Mouse (Mus musculus): ENCODE data around the gene Bub1b. TPM values are rescaled to one million over a fixed set of nuclear protein-coding genes. Genes with fewer than 3 reads are reported as not detected.
A peak's percentile ranks its signal among the peaks of the same experiment; 100 is the strongest.
"Not testable (repeated sequence)": the region's sequence is repeated elsewhere in the genome, so short reads cannot be mapped to it uniquely, and the experiment has no call there.

Gene Bub1b
- polyA plus RNA-seq, 1 experiment, result 4.8 TPM

DNA sequence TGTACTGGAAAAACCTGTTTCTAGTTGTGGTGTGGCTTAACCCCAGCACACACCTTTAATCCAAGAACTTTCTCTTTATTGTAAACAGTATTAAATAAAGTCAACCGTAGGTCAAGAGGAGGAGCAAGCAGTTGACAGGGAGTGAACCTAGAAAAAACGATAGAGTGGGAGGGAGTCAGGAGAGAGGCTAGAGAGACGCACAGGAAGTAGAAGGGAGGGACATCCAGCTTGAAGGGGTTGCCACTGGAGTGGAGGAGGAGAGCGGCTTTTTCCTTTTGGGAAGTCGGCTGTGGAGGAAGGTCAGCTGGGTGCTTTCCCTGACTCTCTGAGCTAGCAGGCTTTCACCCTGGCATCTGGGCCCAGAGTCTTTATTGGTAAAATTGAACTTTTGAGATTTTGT, 9.0 kb downstream of the Bub1b start:
- DNase-seq (ENCODE audit: extremely low spot score in 1 of 2, low spot score in 1 of 2), result no peak

DNA sequence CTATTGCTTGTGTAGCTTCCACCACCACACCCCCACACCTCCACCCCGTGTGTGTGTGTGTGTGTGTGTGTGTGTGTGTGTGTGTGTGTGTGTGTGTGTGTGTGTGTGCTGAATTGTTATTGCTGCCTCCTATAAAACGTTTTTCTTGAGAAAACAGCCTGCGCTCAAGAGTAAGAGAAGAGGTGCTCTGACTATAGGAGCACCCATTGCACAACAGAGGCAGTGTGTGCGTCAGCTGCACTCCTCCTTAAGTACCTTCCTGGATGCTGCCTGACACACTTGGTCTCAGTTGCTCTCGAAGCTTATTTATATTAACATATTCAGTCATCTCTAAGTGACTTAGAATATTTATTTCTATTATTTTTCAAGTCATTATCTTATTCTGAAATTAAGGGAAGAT, 20.0 kb downstream of the Bub1b start:
- no peak for DNase-seq (ENCODE audit: extremely low spot score in 1 of 2, low spot score in 1 of 2)

DNA sequence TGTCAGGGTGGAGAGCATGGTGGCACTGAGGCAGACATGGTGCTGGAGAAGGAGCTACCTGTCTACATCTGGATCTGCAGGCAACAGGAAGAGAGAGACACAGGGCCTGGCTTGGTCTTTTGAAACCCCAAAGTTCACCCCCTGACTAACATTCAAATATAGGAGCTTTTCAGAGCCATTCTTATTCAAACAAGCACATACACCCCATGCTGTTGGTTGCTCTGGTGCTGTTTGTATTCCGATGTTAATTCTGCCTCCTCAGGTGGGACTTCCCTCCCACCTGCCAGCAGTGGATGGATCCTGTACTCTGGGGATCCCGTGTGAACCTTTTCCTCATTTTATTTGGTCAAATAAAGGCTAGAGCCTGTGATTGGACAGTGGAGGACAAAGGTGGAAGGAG, 22.1 kb downstream of the Bub1b start:
- no peak for DNase-seq (ENCODE audit: extremely low spot score in 1 of 2, low spot score in 1 of 2)

DNA sequence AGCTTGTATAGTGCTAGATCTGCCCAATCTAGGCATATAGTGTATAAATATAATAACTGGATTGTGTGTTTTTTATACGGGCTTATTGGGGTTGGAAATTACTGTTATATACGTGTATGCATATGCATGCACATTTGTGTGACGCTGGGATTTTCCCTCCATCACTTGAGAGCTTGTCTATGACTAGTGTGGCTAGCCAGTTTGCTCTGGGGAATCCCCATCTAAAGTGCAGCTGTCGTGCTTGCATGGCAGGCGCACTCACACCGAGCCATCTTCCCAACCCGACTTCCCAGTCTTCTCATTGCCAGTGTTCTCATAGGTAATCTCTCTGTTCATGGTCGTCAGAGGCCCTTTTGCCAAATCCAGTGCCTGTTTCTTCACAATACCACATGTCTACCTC, 22.6 kb downstream of the Bub1b start:
- DNase-seq (ENCODE audit: extremely low spot score in 1 of 2, low spot score in 1 of 2), result no peak

DNA sequence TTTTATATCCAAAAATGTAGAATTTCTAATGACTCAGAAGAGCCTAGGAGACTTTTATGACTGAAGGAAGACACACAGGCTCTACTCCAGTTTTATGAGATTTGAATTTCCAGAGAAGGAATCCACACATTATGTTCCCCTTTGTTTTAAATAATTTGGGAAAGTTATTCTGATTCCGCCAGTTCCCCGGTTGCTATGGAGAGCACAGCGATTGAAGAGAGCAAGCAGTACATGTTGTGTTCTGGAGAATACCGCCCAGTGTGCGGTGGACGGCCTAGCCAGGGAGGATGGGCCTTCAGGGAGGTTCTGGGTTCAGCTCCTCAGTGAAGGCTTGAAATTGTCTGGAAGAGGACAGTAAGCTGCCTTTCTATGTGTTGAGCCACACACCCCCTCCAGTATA, 31.3 kb downstream of the Bub1b start:
- peak in 1 of 2 experiments; percentile 6 for DNase-seq (ENCODE audit: extremely low spot score in 1 of 2, low spot score in 1 of 2)

DNA sequence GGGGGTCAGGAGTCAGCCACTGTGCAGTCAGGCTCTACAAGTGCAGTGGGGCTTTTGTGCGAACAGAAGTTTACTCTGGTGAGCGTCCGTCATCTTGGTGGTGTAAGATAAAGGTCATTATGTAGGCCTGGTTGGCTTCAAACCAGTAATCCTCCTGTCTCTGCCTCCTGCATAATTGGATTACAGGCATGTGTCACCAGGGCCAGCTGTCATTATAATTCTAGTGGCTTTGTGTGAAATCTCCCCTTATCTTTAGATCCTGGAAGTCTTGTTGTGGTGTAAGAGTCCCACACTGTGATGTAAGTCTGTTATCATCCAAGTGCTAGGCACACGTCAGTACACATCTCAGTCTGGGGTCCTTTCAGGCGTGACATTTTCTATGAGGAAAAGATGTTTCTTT, 35.4 kb downstream of the Bub1b start:
- no peak for DNase-seq (ENCODE audit: extremely low spot score in 1 of 2, low spot score in 1 of 2)

DNA sequence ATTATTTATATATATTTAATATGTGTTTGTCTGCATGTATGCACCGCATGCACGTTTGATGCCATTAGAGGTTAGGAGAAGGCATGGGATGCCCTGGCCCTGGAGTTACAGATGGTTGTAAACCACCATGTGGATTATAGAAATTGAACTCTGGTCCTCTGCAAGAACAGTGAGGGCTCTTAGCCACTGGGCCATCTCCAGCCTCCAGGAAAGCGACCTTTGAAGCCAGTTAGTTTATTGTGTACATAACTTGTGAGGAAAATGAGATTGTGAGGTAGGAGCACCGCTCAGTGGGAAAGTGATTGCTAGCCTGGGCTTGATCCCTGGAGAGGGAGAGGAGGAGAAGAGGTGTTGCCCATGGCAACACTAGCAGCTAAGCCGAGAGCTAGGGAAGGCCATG, 39.2 kb downstream of the Bub1b start:
- DNase-seq (ENCODE audit: extremely low spot score in 1 of 2, low spot score in 1 of 2), result no peak

DNA sequence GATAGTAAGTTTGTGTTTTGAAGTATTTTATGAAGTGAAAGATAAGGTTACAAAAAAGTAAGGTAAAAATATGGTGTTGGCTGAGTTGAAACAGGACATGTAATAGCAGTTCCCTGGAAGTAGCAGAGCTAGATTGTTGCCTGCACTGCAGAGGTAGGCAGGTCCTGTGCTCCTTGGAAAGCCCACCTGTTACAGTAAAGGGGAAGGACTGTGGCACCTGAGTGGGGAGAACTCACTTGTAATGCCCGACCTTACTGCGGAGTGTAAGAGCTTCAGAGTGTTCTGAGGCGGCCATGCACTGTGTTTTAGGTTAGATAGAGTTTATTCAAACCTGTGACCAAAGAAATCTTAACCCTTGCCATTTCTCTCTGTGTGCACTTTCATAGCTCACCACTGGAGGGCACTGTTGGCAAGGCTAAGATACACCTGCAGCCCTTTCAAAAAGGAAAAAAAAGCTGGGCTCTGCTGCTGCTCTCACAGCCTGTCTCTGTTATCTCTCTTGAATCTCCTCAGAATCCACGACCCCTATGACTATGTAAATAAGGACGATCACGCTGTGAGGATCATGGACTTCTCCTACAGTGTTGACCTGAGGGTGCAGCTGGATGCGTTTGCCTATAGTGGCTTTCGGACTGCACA, 40.0 kb downstream of the Bub1b start:
- DNase-seq (ENCODE audit: extremely low spot score in 1 of 2, low spot score in 1 of 2), result peak; percentile 35 to 87

DNA sequence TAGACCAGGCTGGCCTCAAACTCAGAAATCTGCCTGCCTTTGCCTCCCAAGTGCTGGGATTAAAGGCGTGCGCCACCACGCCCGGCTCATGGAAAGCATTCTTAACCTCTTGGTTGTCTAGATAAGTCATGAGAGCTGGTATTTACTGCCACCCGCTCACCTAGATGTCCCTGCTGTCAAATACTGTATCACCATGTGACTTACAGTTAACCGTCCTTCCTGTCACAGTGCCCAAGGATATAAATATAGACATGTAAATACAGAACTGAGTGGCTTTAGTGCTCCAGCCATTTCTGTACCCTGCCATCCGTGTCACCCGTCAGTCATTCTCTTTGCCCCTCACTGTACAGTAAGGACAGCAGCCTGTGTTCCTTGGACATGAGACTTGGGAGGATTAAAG, 40.7 kb downstream of the Bub1b start:
- DNase-seq (ENCODE audit: extremely low spot score in 1 of 2, low spot score in 1 of 2), result no peak

DNA sequence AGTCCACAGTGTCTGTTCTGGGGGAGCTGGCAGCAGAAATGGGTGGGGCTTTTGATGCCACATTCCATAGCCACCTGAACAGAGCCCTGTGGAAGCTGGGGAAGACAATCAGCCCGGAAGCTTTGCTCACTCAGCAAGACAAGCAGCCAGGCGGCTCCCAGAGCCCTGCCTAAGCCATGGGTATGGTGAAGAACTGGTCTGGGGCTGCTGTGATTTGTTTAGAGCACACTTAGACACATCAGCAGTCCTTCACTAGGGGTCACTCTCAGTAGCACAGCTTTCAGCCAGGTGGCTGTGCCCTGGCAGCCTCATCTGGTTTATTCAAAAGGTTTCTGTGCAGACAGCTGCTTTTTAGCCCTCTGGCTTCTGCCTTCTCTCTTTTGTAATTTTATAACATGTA, 43.1 kb downstream of the Bub1b start:
- DNase-seq (ENCODE audit: extremely low spot score in 1 of 2, low spot score in 1 of 2), result no peak

DNA sequence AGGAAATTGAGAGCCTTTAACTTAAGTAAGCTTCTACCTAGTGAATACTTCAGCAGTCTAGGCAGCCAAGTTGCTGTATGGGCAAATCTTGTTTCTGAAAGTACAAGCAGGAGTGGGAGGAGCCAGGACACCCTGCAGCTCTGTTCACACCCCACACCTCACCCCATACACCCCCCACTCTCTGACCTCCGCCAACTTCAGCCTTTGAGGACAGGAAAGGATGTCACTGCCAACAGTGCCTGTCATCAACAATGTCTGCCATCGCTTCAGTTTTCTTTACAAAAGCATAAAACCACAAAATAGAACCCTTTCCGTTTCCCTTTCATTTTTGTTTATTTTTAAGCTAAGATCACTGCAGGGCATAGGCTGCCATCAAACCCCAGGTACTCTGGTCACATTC, 44.4 kb downstream of the Bub1b start:
- no peak for DNase-seq (ENCODE audit: extremely low spot score in 1 of 2, low spot score in 1 of 2)

DNA sequence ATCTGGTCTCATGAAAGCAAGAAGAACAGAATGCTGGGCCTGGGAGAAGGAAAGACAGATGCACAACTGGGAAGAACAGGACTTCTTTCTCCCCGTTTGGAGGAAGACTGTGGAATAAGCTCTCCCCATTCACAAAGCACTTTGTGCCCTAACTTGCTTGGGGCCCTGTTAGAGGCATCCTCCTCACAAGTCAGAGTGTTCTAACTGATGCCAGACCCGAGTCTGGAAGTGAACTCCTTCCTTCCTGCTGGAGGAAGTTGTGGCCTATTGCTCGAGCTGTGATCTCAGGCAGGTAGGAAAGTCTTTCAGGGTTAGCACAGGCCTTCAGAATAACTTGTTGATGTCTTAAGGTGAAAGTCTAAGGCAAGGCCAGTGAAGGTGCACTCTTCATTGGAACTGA, 44.9 kb downstream of the Bub1b start:
- no peak for DNase-seq (ENCODE audit: extremely low spot score in 1 of 2, low spot score in 1 of 2)

DNA sequence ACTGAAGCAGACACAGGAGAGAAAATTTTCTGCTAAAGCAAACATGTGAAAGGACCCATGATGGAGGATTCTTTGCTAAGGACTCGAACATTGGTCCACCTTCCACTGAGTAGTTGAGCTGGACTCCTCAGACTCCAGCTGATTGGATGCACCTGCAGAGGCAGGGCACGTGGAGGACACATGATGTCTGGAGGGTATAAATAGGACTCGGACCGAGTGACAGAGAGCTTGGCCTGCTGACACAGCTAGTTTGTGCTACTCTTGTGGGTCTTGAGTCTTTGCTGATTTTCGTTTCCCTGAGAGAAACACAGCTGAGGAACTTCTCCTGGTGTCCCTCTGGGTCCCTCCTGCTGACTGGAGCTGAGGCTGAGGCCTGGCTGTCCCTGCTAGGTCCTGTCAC, 48.7 kb downstream of the Bub1b start:
- no peak for DNase-seq (ENCODE audit: extremely low spot score in 1 of 2, low spot score in 1 of 2)

DNA sequence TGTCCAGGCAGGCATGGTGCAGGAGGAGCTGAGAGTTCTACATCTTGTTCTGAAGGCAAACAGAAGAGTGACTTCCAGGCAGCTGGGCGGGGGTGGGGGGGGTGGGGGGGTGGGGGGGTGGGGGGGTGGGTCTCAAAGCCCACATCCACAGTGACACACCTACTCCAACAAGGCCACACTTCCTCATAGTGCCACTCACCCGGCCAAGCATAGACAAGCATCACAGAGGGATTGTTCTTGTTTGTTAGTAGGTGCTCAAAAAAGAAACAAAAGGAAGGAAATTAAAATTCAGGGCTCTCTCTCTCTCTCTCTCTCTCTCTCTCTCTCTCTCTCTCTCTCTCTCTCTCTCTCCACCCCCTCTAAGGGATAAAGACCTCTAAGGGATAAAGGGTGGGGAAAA, 52.7 kb downstream of the Bub1b start:
- not testable (repeated sequence) for DNase-seq (ENCODE audit: extremely low spot score in 1 of 2, low spot score in 1 of 2)

DNA sequence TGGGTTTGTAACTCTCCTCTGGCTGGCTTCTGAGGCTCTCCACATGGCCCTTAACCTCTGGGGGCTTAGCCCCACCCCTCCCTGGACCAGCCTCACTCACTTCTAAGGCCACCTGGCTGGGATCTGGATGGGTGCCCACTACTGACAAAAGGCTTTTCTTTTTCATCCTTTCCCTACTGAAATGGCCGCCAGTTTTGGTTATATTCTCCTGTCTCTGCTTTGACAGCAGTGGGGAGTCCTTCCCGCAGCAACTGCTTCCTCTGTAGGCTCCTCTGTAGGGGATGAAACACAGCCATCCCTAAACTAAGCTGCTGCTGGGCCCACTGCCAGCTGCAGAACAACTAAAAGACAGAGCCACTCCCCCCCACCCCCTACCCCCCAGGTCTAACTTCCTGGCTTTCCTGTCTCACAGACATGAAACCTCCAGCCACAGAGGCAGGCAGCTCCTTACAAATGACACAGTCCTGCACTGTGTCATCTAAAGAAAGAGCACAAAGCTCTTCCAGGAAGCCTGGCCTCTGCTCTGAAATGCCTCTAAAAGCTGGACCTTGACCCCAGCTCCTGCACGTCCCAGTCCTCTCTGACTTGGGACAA, 58.8 kb downstream of the Bub1b start:
- no peak for DNase-seq (ENCODE audit: extremely low spot score in 1 of 2, low spot score in 1 of 2)

DNA sequence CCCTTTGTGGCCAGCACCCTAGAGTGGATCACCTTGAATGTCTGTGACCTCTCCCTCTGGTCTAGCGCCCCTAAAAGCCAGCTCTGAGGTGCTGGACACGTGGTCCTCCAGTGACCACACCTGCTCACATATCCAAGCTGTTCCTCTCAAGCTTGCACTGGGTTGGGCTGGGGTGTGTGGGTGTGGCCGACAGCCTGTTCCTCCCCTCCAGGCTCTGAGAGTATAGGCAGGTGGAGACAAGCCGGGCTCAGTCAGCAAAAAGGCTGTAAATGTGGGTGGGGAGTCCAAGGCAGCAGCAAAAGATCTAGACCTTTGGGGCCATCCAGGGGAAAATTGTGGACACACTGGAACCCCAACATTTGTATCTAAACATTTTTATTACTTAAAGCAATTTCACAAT, 60.4 kb downstream of the Bub1b start:
- no peak for DNase-seq (ENCODE audit: extremely low spot score in 1 of 2, low spot score in 1 of 2)

DNA sequence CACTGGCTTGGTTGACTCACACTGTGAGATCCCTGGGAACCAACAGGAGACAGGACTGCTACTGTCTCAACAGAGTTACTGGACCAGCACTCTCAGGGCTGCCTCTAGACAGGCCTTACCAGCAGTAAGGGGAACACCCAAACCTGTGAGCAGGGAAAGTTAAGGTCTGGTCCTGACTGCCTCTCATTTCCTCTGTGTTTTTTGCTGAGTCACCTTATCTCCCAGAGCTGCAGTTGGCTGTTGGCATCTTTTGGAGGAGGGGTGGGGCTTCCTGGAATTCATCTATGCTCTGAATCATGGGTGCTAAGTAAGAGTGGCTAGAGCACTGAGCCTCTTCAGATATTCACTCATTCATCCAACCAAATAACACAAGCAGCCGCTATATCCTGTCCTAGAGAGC, 61.1 kb downstream of the Bub1b start:
- DNase-seq (ENCODE audit: extremely low spot score in 1 of 2, low spot score in 1 of 2), result peak in 1 of 2 experiments; percentile 73

DNA sequence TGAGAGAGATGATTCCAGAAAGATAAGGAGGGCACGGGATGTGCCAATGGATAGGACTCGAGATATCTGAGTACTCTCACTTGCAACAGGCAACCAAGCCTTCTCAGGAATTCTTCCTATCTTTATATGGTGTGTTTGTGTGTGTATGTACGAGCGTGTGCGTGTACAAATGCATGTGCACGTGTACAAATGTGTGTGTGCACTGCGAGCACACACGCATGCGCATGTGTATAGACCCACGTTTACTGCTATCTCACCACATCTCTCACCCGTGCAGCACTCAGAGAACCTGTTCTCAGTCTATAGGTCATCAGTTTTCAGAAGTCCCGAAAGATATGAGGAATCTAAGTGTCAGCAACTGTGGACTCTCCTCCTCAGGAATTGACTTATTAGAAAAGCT, 61.5 kb downstream of the Bub1b start:
- no peak for DNase-seq (ENCODE audit: extremely low spot score in 1 of 2, low spot score in 1 of 2)

DNA sequence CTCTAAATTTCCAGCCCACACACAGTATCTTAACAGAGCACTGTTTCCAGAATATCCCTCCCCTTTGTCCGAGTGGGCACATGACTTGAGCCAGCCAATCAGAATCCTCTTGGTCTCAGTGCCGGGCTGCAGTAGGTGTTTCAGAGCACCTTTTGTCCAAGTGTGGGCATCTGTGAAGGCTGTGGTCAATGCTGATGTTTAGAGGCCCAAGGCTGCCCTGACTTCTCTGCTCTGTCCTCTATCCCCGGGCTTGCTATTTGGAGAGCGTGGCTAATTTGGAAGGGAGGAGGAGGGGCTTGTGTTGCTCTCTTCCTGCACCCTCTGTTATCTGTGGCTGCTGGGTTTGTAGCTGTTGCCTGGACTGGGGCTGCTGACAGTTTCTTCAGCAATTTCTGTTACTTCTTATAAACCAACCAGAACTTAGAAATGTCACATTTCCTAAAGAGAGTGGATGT, 62.0 kb downstream of the Bub1b start:
- DNase-seq (ENCODE audit: extremely low spot score in 1 of 2, low spot score in 1 of 2), result no peak

DNA sequence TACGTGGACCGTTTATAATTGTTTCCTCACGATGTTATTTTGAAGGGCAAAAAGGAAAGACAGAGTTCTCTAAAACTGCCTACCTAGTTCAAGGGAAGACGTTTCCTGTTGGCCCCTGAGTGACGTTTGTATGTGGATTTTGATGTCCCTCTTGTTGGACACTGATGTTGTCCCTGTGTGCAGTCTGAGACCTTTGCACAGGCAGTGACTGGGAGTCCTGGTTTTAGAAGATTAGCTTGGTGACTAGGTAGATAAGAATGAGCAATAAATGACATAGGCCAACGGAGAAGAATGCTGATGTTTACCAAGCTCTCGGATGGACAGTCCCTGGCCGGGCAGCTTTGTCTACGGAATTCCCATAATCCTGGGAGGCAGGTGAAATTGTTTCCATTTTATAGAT, 63.9 kb downstream of the Bub1b start:
- no peak for DNase-seq (ENCODE audit: extremely low spot score in 1 of 2, low spot score in 1 of 2)

DNA sequence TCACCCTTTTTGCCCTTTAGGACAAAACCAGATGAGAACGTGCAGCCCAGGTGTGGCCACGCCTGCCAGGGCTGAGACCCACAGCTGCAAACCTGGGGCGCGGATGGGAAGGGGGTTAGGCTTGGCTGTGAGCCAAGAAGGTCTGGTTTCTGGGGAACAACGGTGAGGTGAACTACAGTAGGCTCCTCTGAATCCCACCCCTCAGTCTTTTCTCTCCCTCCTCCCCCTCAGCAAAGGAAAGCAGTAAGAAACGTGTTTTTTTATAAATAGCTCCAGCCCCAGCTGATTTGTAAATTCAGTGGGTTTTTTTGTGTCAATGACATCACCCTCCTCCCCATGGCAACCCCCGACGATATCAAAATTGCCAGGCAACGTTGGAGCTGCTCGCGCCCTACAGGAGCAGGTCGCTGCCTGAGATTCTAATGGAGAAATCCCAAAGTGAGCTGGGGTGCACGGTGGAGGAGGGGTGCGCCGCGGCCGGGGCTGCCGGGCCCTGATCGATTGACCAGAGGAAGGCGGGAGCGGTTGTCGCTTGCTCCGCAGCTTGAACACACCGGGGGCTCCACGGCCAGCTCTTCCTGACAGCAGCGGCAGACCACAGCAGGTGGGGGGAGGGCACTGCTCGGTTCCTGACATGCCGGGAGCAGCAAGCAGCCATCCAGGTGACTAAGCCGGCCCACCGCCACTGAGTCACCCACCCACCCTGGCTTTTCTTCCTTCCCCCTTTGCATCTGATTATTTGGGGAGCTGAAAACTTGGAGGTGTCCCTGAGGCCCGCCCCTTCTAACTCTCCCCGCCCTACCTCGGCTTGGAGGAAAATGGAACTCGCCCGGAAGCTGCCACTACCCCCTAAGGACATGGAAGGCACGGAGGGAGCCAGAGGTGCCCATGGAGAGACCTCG, 65.1 kb downstream of the Bub1b start, which contains the start of gene Pak6:
Gene Pak6 (plus strand): TSS at position 402 of the 902 bp plus-strand sequence.
- peak; percentile 65 to 81 for DNase-seq (ENCODE audit: extremely low spot score in 1 of 2, low spot score in 1 of 2)
